Mouse (Mus musculus) myocyte (in vitro differentiated cells): ENCODE measurements at regions not wholly inside any gene's neighbourhood (a gene's known extent, or its start where the extent isn't known, plus 50 kb on each side); places are given as distances from the start of the nearest gene placed in this dataset.
"Not testable (repeated sequence)": the region's sequence is repeated elsewhere in the genome, so short reads cannot be mapped to it uniquely, and the experiment has no call there.

Experiments
- H3K27me3 ChIP-seq: one replicate; pipeline ENCODE4 v1.6.1; 2011; ENCODE audit not compliant: control insufficient read depth, insufficient read depth, insufficient read length
- H3K36me3 ChIP-seq: one replicate; pipeline ENCODE4 v1.6.1; 2011; ENCODE audit not compliant: control insufficient read depth, insufficient read depth
- H3K4me2 ChIP-seq: one replicate; pipeline ENCODE4 v1.6.1; 2011; ENCODE audit warnings: low read depth, control low read depth
- H3K4me3 ChIP-seq: one replicate; pipeline ENCODE4 v1.5.1; 2011; ENCODE audit warnings: mild to moderate bottlenecking, control low read depth, moderate library complexity
- H3K79me2 ChIP-seq: one replicate; pipeline ENCODE4 v1.6.1; 2011; ENCODE audit not compliant: control insufficient read depth, insufficient read depth
- H3ac ChIP-seq: one replicate; pipeline ENCODE4 v1.6.1; 2011; ENCODE audit not compliant: control insufficient read depth, insufficient read length
- CEBPB ChIP-seq: IDR thresholded peaks from 2 replicates; pipeline ENCODE4 v1.6.1; 2011; ENCODE audit warnings: mild to moderate bottlenecking, moderate library complexity; ENCODE audit not compliant: poor library complexity, insufficient read depth, severe bottlenecking
- E2F4 ChIP-seq: IDR thresholded peaks from one replicate; pipeline ENCODE4 v1.6.1; 2011; ENCODE audit warnings: mild to moderate bottlenecking, control low read depth, moderate library complexity; ENCODE audit not compliant: insufficient read depth
- MAX ChIP-seq: IDR thresholded peaks from one replicate; pipeline ENCODE4 v1.6.1; 2011; ENCODE audit warnings: low read depth, mild to moderate bottlenecking, control low read depth
- MYOD1 ChIP-seq, 3 experiments: IDR thresholded peaks; one replicate each; pipeline ENCODE4 v1.6.1; 2011; ENCODE audit warnings: control low read depth in 2 of 3, low read depth in 2 of 3, mild to moderate bottlenecking in 2 of 3, moderate library complexity in 1 of 3; ENCODE audit not compliant: insufficient read length in 2 of 3, control insufficient read depth in 1 of 3
- MYOG ChIP-seq, 3 experiments: IDR thresholded peaks; one replicate each; pipeline ENCODE4 v1.6.1; 2011; ENCODE audit warnings: control low read depth in 2 of 3, low read depth in 2 of 3, mild to moderate bottlenecking in 2 of 3; ENCODE audit not compliant: insufficient read length in 2 of 3, control insufficient read depth in 1 of 3, insufficient read depth in 1 of 3
- POLR2A ChIP-seq: IDR thresholded peaks from one replicate; pipeline ENCODE4 v1.6.1; 2011; ENCODE audit warnings: low read depth, mild to moderate bottlenecking, control low read depth, moderate library complexity; ENCODE audit not compliant: insufficient read length
- POLR2AphosphoS2 ChIP-seq: IDR thresholded peaks from one replicate; pipeline ENCODE4 v1.6.1; 2011; ENCODE audit warnings: low read depth, control low read depth; ENCODE audit not compliant: insufficient read length
- REST ChIP-seq: IDR thresholded peaks from one replicate; pipeline ENCODE4 v1.6.1; 2011; ENCODE audit warnings: mild to moderate bottlenecking, control low read depth, moderate library complexity; ENCODE audit not compliant: insufficient read depth, insufficient read length
- SRF ChIP-seq: IDR thresholded peaks from one replicate; pipeline ENCODE4 v1.6.1; 2011; ENCODE audit warnings: low read depth; ENCODE audit not compliant: control insufficient read depth, insufficient read length
- TCF12 ChIP-seq: IDR thresholded peaks from one replicate; pipeline ENCODE4 v1.6.1; 2011; ENCODE audit warnings: mild to moderate bottlenecking, control low read depth; ENCODE audit not compliant: poor library complexity, insufficient read depth, severe bottlenecking
- TCF3 ChIP-seq: IDR thresholded peaks from one replicate; pipeline ENCODE4 v1.6.1; 2011; ENCODE audit warnings: low read depth, control low read depth; ENCODE audit not compliant: insufficient read length
- USF1 ChIP-seq: IDR thresholded peaks from one replicate; pipeline ENCODE4 v1.6.1; 2011; ENCODE audit warnings: low read depth, mild to moderate bottlenecking, control low read depth, moderate library complexity

DNA sequence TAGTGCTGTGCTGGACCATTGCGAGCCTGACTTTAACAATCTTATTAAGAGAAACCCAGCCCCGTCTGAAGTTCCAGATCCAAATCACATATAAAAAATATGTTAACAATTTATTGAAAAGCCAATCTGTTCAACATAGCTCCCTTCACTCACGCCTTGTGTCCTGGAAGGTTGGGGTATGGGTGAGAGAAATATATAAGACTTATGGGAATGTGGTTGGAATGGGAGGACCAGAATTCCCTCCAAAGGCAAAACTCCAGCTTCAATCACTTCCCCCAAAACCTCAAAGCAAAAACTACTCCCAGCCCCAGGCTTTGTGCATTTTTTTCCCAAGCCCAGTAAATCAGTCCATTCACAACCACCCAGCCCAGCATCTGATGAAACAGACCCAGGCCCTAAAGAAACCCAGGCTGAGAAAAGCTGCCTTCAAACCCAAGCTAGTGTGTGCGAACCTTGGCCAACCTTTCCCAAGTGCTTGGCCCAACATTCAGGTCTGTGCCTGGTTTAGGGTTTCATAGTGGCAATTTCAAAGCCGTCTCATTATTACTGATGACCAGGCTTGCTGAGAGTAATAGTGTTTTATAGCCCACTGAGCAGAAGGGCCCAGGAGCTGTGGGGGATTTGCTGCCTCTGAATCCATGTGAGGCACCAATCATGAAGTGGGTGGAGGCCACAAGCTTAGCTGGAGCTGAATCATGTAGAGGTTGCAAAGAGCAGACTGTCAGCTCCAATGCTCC lies 517.0 kb downstream of the Bnc2 start:
- Histone ChIP-seq H3K27me3 (no peaks in the 10 kb centered on the region), H3ac (no peak overlapping the region), H3K36me3 (no peaks in the 10 kb centered on the region), H3K4me2 (no peak overlapping the region), H3K4me3 (no peak overlapping the region), H3K79me2 (no peaks in the 10 kb centered on the region)
- TF ChIP-seq TCF12 (no peak), MYOD1 (IDR thresholded peaks at IDR 0.05; ENCODE audit: control insufficient read depth in 1 of 3, insufficient read length in 2 of 3, low read depth in 2 of 3) (no peak), SRF (no peak)

DNA sequence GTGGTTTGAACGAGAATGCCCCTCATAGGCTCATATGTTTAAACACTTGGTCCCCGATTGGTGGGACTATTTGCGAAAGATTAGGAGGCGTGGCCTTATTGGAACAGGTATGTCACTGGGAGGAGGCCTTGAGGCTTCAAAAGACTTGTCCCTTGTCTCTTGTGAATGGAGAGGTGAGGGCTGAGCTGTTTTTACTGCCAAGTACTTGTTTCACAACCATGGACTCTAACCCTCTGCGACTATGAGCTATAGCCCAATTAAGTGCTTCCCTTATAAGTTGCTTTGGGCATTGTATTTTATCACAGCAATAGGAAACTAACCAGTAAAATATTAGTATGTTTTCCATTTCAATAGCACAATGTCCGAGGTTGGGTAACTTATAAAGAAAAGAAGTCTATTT lies 511.7 kb downstream of the Bnc2 start:
- TF ChIP-seq MYOG (IDR thresholded peaks at IDR 0.05; ENCODE audit: control insufficient read depth in 1 of 3, insufficient read depth in 1 of 3, insufficient read length in 2 of 3, low read depth in 2 of 3) = no peak
- no peak for TF ChIP-seq USF1
- TF ChIP-seq REST = no peak
- no peak for TF ChIP-seq MYOD1 (IDR thresholded peaks at IDR 0.05; ENCODE audit: control insufficient read depth in 1 of 3, insufficient read length in 2 of 3, low read depth in 2 of 3)
- TF ChIP-seq E2F4 = no peak
- TF ChIP-seq CEBPB = no peak
- TF ChIP-seq MAX = no peak
- no peak for TF ChIP-seq POLR2AphosphoS2
- no peak for TF ChIP-seq TCF3
- TF ChIP-seq TCF12 = no peak
- no peak for TF ChIP-seq POLR2A
- TF ChIP-seq SRF = no peak
- Histone ChIP-seq H3K36me3 (no peaks in the 10 kb centered on the region), H3K4me3 (no peak overlapping the region), H3K27me3 (no peaks in the 10 kb centered on the region), H3K4me2 (no peak overlapping the region), H3K79me2 (no peaks in the 10 kb centered on the region), H3ac (no peak overlapping the region)

DNA sequence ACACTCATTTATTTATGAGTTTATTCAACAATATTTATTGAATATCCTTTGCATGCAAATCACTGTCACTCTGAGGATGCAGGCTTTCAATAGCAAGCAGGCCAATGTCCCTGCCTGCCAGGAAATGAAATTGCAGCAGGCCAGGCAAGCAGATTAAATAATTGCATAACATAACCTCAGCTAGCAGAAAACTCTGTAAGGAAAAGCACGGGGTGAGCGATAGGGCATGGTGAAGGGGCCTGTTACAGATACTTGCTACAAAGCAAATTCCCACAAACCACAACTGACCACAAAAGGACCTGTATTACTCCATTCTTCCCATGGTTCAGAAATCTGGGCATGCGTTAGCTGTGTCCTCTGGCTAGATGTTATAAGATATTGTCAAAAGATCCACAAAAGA lies 509.8 kb downstream of the Bnc2 start:
- no peaks in the 10 kb centered on the region for H3K27me3 ChIP-seq
- TF ChIP-seq SRF = no peak
- TF ChIP-seq CEBPB = peak; percentile 64; the same call in 1 of the 2 replicates
- H3K79me2 ChIP-seq = no peaks in the 10 kb centered on the region

DNA sequence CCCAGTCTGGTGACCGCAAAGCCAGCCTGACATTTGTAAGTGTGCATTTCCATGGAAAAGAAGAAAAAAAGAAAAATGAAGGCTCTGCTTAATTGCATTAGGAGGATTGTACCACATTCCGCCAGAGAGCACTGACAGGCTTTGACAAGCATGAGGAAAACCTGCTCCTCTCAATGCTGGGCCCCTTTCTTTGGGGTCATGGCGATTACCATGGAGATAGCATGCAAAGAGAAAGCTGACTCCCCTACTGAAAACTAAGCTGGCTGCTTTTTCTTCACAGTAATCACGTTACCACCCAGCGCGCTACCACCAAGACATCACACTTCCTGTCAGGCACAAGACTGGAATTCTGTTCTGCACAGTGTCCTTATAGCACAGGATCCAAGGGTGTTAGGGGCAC lies 502.2 kb downstream of the Bnc2 start:
- no peak overlapping the region for H3K4me3 ChIP-seq
- H3K4me2 ChIP-seq = no peak overlapping the region
- no peaks in the 10 kb centered on the region for H3K36me3 ChIP-seq
- H3K79me2 ChIP-seq = no peaks in the 10 kb centered on the region
- TF ChIP-seq POLR2AphosphoS2 = no peak
- TF ChIP-seq USF1 = no peak
- no peak for TF ChIP-seq MYOG (IDR thresholded peaks at IDR 0.05; ENCODE audit: control insufficient read depth in 1 of 3, insufficient read depth in 1 of 3, insufficient read length in 2 of 3, low read depth in 2 of 3)
- TF ChIP-seq E2F4 = no peak
- TF ChIP-seq SRF = no peak
- no peak for TF ChIP-seq MYOD1 (IDR thresholded peaks at IDR 0.05; ENCODE audit: control insufficient read depth in 1 of 3, insufficient read length in 2 of 3, low read depth in 2 of 3)
- H3K27me3 ChIP-seq = no peaks in the 10 kb centered on the region
- H3ac ChIP-seq = no peak overlapping the region

More for the DNA sequence above, 509.8 kb downstream of the Bnc2 start:
- Histone ChIP-seq H3K36me3 (no peaks in the 10 kb centered on the region), H3K4me2 (no peak overlapping the region), H3ac (no peak overlapping the region), H3K4me3 (no peak overlapping the region)

DNA sequence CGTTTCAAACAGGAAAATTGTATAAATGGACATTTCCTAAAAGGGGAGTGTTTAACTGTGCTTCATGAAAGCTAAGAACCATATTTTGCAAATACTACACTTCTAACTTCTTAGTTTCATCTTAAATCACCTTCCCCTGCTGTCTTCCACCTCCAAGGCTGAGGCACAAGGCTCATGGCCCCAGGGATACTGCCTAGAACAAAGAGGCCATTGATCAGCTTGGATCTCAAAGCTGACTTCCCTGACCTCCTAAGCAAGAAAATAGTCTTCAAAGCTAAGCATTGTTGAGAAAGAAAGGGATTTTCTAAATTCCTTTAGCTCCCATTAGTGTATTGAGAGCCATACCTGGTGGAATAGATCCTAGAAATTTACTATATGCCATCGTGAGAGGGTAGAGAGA lies 501.6 kb downstream of the Bnc2 start:
- no peaks in the 10 kb centered on the region for H3K36me3 ChIP-seq
- no peak for TF ChIP-seq REST
- TF ChIP-seq MYOG (IDR thresholded peaks at IDR 0.05; ENCODE audit: control insufficient read depth in 1 of 3, insufficient read depth in 1 of 3, insufficient read length in 2 of 3, low read depth in 2 of 3) = no peak
- no peak for TF ChIP-seq SRF
- no peak for TF ChIP-seq USF1
- TF ChIP-seq CEBPB = no peak
- TF ChIP-seq E2F4 = no peak
- no peak for TF ChIP-seq MAX
- TF ChIP-seq POLR2A = no peak
- no peak for TF ChIP-seq POLR2AphosphoS2
- TF ChIP-seq MYOD1 (IDR thresholded peaks at IDR 0.05; ENCODE audit: control insufficient read depth in 1 of 3, insufficient read length in 2 of 3, low read depth in 2 of 3) = no peak
- TF ChIP-seq TCF12 = no peak
- no peaks in the 10 kb centered on the region for H3K79me2 ChIP-seq
- no peaks in the 10 kb centered on the region for H3K27me3 ChIP-seq
- no peak overlapping the region for H3K4me2 ChIP-seq
- no peak overlapping the region for H3ac ChIP-seq
- H3K4me3 ChIP-seq = no peak overlapping the region

DNA sequence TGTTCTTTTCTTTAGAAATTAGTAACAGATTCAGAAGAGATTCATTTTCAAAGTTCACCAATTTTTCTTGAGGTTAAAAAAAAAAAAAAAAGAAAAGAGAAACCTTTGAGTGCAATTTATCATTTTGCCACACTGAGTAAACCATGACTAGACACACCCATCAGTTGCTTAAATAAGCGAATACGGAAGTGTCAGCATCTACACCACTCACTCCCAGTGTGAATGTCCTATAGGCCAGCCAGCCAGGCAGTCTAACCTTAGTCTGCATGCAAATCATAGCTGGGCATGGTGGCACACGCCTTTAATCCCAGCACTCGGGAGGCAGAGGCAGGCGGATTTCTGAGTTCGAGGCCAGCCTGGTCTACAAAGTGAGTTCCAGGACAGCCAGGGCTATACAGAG lies 498.6 kb downstream of the Bnc2 start:
- H3K4me2 ChIP-seq, H3K4me3 ChIP-seq, H3K36me3 ChIP-seq, H3K27me3 ChIP-seq, H3ac ChIP-seq, H3K79me2 ChIP-seq: not testable (repeated sequence)
